Mouse (Mus musculus): ENCODE results near the gene Gm10160.
"Not testable (repeated sequence)": the region's sequence is repeated elsewhere in the genome, so short reads cannot be mapped to it uniquely, and the experiment has no call there.

DNA sequence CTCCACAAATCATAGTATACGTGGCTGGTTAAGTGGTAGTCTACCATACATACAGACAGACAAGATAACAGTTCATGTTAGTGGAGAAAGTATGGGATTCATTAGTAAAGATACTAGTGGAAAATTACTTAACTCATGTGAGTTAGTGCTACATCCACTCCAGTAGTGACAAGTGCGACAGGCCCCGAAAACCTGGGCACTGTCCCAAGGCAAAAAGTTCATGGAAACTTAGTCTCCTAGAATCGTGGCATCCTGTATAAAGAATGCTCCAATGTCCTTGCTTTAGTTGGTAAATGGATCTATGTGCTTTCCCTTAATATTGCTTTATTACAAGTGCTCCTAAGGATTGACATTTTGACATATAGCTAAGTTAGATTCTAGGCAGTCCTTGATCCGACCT is 17.8 kb downstream of the Gm10160 start:
- not testable (repeated sequence) for TF ChIP-seq GATA1 (IDR thresholded peaks at IDR 0.05; ENCODE audit: borderline replicate concordance, low read length); FLI1 (IDR thresholded peaks at IDR 0.05; ENCODE audit: low read length)

Data from megakaryocyte, embryonic 14.5 days (primary cell).